Comparison of ENCODE assay signal across 20 mouse cellular contexts in genomic region chr8:70073682-70074081, GRCm38 (mm10). TPM values are rescaled to one million over a fixed set of nuclear protein-coding genes. Genes with fewer than 3 reads are reported as not detected.
"Had no signal": no experiment of that assay in that cellular context is flagged by ENCODE, and none has a peak within 500 bp of the region (broad histone marks: within the 10 kb centered on the region; RNA-seq: fewer than 3 reads in every experiment).

No protein-coding gene starts in this region.

- H3K4me2 ChIP-seq: midbrain, embryonic 11.5 days had no signal

- H3K27me3 ChIP-seq: lung, embryonic 15.5 days had no signal

- DNase-seq: kidney, postnatal 25 days; layer of hippocampus, adult 9-11 months; lung, adult 18-20 months; lung, postnatal 10 days; lung, postnatal 36 days; midbrain, embryonic 14.5 days; right cerebral cortex, adult 18-20 months; right cerebral cortex, postnatal 14 days; right cerebral cortex, postnatal 4 days; thymus, adult 18-20 months; thymus, postnatal 36 days had no signal

- H3K4me3 ChIP-seq: layer of hippocampus, adult 2 months; limb, embryonic 13.5 days had no signal

- H3K9ac ChIP-seq: liver, embryonic 14.5 days; lung, embryonic 15.5 days had no signal

- H3K27ac ChIP-seq: kidney, postnatal 0 days; layer of hippocampus, adult 2 months; limb, embryonic 10.5 days; limb, embryonic 13.5 days; liver, embryonic 14.5 days; lung, embryonic 15.5 days had no signal

- H3K9me3 ChIP-seq: limb, embryonic 10.5 days; limb, embryonic 13.5 days; lung, embryonic 15.5 days had no signal

RNA-seq across cellular contexts. Expression of gene Hapln4, which starts 9.6 kb away (rescaled TPM):
- polyA plus RNA-seq: intestine, embryonic 14.5 days; kidney, embryonic 14.5 days; kidney, postnatal 0 days; limb, embryonic 10.5 days; limb, embryonic 13.5 days; lung, embryonic 15.5 days had no signal
